Mouse (Mus musculus): Measurements from ENCODE around the gene 1700088E04Rik.

GRCm38 (mm10) chr15:79162822-79163221 is 21.8 kb upstream of the 1700088E04Rik start:
- TF ChIP-seq ZNF384 (IDR thresholded peaks at IDR 0.05; ENCODE audit: low read depth, low read length) (no peak), HCFC1 (IDR thresholded peaks at IDR 0.05; ENCODE audit: borderline replicate concordance, insufficient read depth, low read length) (no peak), CHD2 (IDR thresholded peaks at IDR 0.05; ENCODE audit: low read depth, low read length) (no peak)

Measured in ES-E14 (cell line).